Mouse (Mus musculus): ENCODE measurements around the gene Il34. TPM values are rescaled to one million over a fixed set of nuclear protein-coding genes. Genes with fewer than 3 reads are reported as not detected.
A peak's percentile ranks its signal among the peaks of the same experiment; 100 is the strongest.

Il34 gene
- total and polyA plus RNA-seq, 3 experiments, result 3.3 to 15.3 (median 5.3) TPM

DNA sequence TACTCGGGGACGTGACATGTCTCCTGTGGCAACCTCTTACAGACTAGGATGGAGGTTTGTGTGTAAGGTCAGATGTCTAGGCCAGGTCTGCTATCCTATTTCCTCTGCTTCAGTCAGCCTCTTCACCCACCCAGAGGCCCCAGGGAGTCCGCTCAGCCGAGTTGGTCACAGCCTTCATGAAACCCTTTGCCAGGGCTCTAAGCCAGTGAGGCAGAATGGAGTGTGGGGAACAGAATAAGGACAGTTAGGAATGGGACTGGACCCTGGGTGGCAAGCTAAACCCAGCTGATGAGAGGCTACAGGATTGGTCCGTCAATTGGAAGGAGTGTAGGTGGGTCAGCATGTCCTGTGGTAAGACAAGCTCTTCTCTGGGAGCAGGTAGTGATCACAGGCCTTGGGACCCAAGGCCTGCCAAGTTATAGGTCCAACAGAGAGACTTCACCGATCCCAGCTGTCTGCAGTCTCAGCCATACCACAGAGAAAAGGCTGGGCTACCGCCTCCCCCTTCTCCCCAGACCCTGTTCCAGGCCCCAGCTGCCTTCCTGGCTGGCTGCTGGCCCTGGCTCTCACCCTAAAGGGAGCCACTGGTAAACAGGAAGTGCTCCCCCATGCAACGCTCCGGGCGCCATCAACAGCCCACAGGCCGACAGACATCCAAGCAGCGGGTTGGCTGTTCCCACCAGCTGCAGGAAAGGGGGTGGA, 86.6 kb downstream of the Il34 start:
- peak overlapping the region; percentile 77 for H3K27ac ChIP-seq
- no peaks in the 10 kb centered on the region for H3K36me3 ChIP-seq (ENCODE audit: control insufficient read depth, insufficient read depth, low read length)
- no peak for TF ChIP-seq EP300 (IDR thresholded peaks at IDR 0.05; ENCODE audit: insufficient read depth, low read depth, low read length)
- no peak for TF ChIP-seq CTCF (IDR thresholded peaks at IDR 0.05)
- no peak for TF ChIP-seq POLR2A (IDR thresholded peaks at IDR 0.05; ENCODE audit: insufficient read depth, low read depth, low read length)
- no peaks in the 10 kb centered on the region for H3K27me3 ChIP-seq (ENCODE audit: control insufficient read depth, insufficient read depth, low read length)
- intact Hi-C loops (cut with DNase I), result no loop called here
- 32% methylated on average over 12 of the region's 12 CpGs for WGBS
- H3K9ac ChIP-seq (ENCODE audit: low read depth, low read length), result 0 out of 2 replicates have a peak overlapping the region, but pooled peaks have one; percentile 13
- DNase-seq, result peak; percentile 78 to 81
- no peak overlapping the region for H3K4me3 ChIP-seq
- H3K79me2 ChIP-seq (replicated peaks; ENCODE audit: control insufficient read depth, insufficient read depth, low read length), result no peaks in the 10 kb centered on the region
- H3K4me1 ChIP-seq (ENCODE audit: control insufficient read depth, insufficient read depth, low read length), result peaks cover 29% of the 10 kb centered on the region

DNA sequence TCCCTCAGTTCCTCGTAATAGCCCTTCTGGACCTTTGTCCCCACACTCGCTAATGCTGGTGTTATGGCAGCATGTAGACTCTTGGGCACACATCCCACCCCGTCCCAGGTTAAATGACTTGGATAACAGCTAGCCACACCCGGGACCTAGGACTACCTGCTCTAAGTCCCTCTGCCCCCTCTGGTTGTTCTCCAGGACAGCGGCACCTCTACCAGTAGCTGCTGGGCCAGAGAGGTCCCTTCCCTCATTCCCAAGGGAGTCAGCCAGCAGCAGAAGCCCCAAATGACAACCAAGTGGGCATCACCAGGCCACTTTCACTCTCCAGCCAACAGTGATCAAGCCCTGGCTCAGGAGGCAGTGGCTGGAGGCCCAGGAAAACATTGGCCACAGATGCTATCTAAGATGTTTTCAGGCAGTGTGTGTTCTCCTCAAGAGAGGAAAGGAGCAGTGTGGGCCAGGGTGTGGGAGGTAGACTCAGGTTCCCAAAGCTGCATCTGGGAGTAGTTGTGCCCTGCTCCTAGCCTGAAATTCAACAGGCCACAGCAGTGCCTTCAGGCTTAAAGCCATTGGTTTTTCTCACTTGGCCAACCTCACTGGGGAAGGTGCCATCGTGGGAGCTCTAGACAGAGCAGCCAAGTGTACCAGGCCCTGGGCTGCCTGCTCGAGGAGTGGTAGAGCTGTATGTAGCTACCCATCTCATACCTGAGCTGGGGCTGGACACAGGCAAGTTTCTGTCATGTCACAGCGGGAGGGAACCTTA, 87.3 kb downstream of the Il34 start:
- no peak for TF ChIP-seq CTCF (IDR thresholded peaks at IDR 0.05)
- TF ChIP-seq POLR2A (IDR thresholded peaks at IDR 0.05; ENCODE audit: insufficient read depth, low read depth, low read length), result no peak
- TF ChIP-seq EP300 (IDR thresholded peaks at IDR 0.05; ENCODE audit: insufficient read depth, low read depth, low read length), result no peak
- H3K36me3 ChIP-seq (ENCODE audit: control insufficient read depth, insufficient read depth, low read length), result no peaks in the 10 kb centered on the region
- intact Hi-C loops (cut with DNase I), result no loop called here
- WGBS, result 86% methylated on average over 8 of the region's 8 CpGs
- no peak overlapping the region for H3K9ac ChIP-seq (ENCODE audit: low read depth, low read length)
- DNase-seq, result no peak
- H3K27ac ChIP-seq, result peak overlapping the region; percentile 77
- peaks cover 29% of the 10 kb centered on the region for H3K4me1 ChIP-seq (ENCODE audit: control insufficient read depth, insufficient read depth, low read length)
- H3K27me3 ChIP-seq (ENCODE audit: control insufficient read depth, insufficient read depth, low read length), result no peaks in the 10 kb centered on the region
- no peak overlapping the region for H3K4me3 ChIP-seq
- no peaks in the 10 kb centered on the region for H3K79me2 ChIP-seq (replicated peaks; ENCODE audit: control insufficient read depth, insufficient read depth, low read length)

DNA sequence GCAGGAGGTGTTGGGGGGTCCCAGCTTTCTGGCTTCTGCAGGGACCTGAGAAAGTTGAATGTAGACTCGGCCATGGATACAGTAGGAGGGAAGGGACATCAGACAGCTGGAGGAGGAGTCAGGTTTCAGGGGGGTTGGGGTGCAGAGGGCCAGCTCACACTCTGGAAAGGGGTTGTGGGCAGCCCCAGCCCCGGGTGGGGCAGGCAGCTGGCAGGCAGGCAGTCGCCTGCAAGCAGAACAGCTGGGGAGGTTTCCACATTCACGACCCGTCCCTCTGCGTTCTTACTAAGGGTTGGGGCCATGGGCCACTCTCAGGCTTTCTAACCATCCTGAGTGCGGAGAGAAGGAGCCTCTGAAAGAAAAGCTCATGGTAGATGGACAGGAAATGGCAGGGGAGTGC, 88.6 kb downstream of the Il34 start:
- intact Hi-C loops (cut with DNase I), result no loop called here

GRCm38 (mm10) chr8:110716075-110716474, 89.6 kb downstream of the Il34 start:
- Histone ChIP-seq H3K79me2 (replicated peaks; ENCODE audit: control insufficient read depth, insufficient read depth, low read length) (no peaks in the 10 kb centered on the region), H3K4me1 (ENCODE audit: control insufficient read depth, insufficient read depth, low read length) (peaks cover 43% of the 10 kb centered on the region), H3K36me3 (ENCODE audit: control insufficient read depth, insufficient read depth, low read length) (peaks cover 4% of the 10 kb centered on the region), H3K27me3 (ENCODE audit: control insufficient read depth, insufficient read depth, low read length) (no peaks in the 10 kb centered on the region), H3K4me3 (no peak overlapping the region), H3K9ac (ENCODE audit: low read depth, low read length) (peak overlapping the region; percentile 7; the same call in 1 of the 2 replicates), H3K27ac (peak overlapping the region; percentile 72)
- TF ChIP-seq EP300 (IDR thresholded peaks at IDR 0.05; ENCODE audit: insufficient read depth, low read depth, low read length) (peak; percentile 23; the same call in 1 of the 2 replicates), POLR2A (IDR thresholded peaks at IDR 0.05; ENCODE audit: insufficient read depth, low read depth, low read length) (no peak)
- intact Hi-C loops (cut with DNase I), result no loop called here
- peak; percentile 61 to 72 for DNase-seq
- WGBS, result 45% methylated on average over 4 of the region's 4 CpGs

More for the DNA sequence above, 88.6 kb downstream of the Il34 start:
- H3K4me1 ChIP-seq (ENCODE audit: control insufficient read depth, insufficient read depth, low read length), result peaks cover 37% of the 10 kb centered on the region
- H3K27me3 ChIP-seq (ENCODE audit: control insufficient read depth, insufficient read depth, low read length), result no peaks in the 10 kb centered on the region
- H3K36me3 ChIP-seq (ENCODE audit: control insufficient read depth, insufficient read depth, low read length), result peaks cover under 1% of the 10 kb centered on the region
- no peak overlapping the region for H3K9ac ChIP-seq (ENCODE audit: low read depth, low read length)
- DNase-seq, result no peak
- WGBS, result 88% methylated on average over 7 of the region's 7 CpGs
- H3K79me2 ChIP-seq (replicated peaks; ENCODE audit: control insufficient read depth, insufficient read depth, low read length), result no peaks in the 10 kb centered on the region
- TF ChIP-seq CTCF (IDR thresholded peaks at IDR 0.05) (no peak), POLR2A (IDR thresholded peaks at IDR 0.05; ENCODE audit: insufficient read depth, low read depth, low read length) (no peak), EP300 (IDR thresholded peaks at IDR 0.05; ENCODE audit: insufficient read depth, low read depth, low read length) (no peak)
- peak overlapping the region; percentile 72 for H3K27ac ChIP-seq
- H3K4me3 ChIP-seq, result no peak overlapping the region

DNA sequence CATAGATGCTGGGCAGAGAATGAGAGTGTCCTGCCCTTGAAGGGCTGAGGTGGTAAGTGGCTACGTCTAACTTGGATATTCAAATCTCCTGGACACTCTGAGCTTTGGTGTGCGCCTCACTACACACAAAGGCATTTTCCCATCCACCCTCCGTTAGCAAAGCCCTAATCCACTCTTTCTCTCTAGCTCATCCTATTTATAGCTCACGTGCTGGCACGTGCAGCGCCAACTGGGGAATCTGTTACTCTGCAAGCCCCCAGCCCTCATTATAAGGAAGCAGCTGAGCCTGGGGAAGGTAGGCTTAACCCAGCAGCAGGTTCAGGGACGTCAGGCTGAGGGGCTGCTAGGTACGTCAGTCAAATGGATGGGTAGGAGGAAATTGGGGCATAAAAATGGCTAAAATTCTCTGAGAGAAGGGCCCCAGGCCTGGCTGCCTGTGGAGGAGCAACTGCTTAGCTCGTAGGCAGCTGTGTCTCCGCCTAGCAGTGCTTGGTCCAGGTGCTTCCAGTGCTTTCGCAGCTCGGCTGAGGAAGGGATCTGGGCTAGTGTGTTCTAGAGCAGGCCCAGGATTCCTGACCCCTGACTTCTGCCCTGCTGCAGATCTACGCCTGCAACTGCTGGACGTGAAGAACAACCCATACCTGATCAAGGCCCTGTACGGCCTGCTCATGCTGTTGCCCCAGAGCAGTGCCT, 90.8 kb downstream of the Il34 start:
- intact Hi-C loops (cut with DNase I), result no loop called here
- peaks cover 49% of the 10 kb centered on the region for H3K4me1 ChIP-seq (ENCODE audit: control insufficient read depth, insufficient read depth, low read length)
- H3K9ac ChIP-seq (ENCODE audit: low read depth, low read length), result no peak overlapping the region

More for the DNA sequence above, 90.8 kb downstream of the Il34 start:
- Histone ChIP-seq H3K27ac (peak overlapping the region; percentile 72), H3K79me2 (replicated peaks; ENCODE audit: control insufficient read depth, insufficient read depth, low read length) (no peaks in the 10 kb centered on the region), H3K27me3 (ENCODE audit: control insufficient read depth, insufficient read depth, low read length) (no peaks in the 10 kb centered on the region), H3K4me3 (no peak overlapping the region), H3K36me3 (ENCODE audit: control insufficient read depth, insufficient read depth, low read length) (peaks cover 4% of the 10 kb centered on the region)
- WGBS, result 79% methylated on average over 15 of the region's 15 CpGs
- no peak for DNase-seq
- no peak for TF ChIP-seq CTCF (IDR thresholded peaks at IDR 0.05)
- no peak for TF ChIP-seq EP300 (IDR thresholded peaks at IDR 0.05; ENCODE audit: insufficient read depth, low read depth, low read length)
- no peak for TF ChIP-seq POLR2A (IDR thresholded peaks at IDR 0.05; ENCODE audit: insufficient read depth, low read depth, low read length)

Data from heart, adult 2 months (tissue).